Mouse (Mus musculus): ENCODE results near the gene Elovl6.

Elovl6 gene

GRCm38 (mm10) chr3:129605934-129606333 lies 73.8 kb downstream of the Elovl6 start:
- 71% methylated on average over 6 of the region's 6 CpGs for WGBS

DNA sequence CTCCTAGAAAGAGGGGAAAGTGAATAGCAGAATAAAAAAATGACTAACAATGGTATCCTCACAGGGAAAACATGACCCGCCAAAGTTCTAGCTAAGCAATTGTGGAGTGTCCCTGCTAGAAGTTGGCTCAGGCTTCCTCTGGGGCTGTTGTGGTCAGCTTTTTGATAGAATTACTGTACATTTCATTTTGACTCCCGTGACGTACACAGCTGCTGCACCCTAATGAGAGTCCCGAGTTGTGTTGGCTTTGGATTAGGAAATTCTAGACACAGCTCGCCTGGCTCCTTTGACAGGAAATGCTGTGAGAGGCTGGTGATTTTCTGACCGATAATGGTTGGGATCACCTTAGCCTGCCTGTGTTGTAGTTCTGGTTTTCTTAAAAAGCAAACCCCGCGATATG lies 79.5 kb downstream of the Elovl6 start:
- 71% methylated on average over 8 of the region's 8 CpGs for WGBS

- 40% methylated on average over 25 of the region's 25 CpGs for WGBS
These were observed 80.3 kb downstream of the Elovl6 start for GRCm38 (mm10) chr3:129612311-129613097.

- 83% methylated on average over 7 of the region's 7 CpGs for WGBS
These were observed 81.6 kb downstream of the Elovl6 start for GRCm38 (mm10) chr3:129613756-129614155.

DNA sequence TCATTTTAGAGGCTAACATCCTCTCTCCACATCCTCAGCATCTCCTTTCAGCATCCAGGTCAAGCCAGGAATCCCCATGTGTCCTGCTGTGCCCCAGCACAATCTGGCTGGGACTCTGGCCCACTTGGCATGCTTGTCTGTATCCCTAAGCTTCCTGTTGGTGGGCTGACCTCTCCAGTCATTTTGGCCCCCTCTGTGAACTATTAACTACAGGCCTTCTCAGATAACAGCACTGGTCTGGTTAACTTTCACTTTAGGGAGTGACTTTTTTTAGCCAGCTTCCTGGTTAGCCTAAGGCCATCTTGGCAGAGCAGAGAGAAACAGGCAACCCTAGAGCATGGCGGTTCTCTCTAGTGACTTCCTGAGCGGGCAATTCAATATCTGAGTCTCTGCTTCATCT lies 82.1 kb downstream of the Elovl6 start:
- 94% methylated on average over 2 of the region's 2 CpGs for WGBS

- WGBS = 37% methylated on average over 11 of the region's 11 CpGs
These were observed 85.3 kb downstream of the Elovl6 start for GRCm38 (mm10) chr3:129617450-129617849.

GRCm38 (mm10) chr3:129619194-129619775 lies 87.1 kb downstream of the Elovl6 start:
- WGBS = 87% methylated on average over 16 of the region's 16 CpGs

DNA sequence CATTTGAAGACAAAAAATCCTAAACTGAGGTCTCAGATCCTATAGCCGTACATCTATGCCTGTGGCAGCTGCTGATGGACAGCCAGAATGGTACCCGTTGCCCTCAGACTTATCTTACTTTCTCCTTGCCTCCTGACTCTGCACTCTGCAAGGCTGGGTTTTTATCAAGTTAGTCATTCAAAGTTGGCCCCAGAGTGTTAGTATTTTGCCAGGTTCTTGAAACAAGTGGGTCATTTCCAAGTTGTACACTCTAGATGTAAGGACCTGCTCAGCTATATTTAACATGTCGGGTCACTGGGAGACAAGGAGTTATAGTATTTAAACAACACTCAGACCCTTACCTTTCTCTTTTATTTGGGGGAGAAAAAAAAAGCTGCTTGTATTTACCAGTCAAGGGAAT lies 88.6 kb downstream of the Elovl6 start:
- 80% methylated on average over 3 of the region's 3 CpGs for WGBS

DNA sequence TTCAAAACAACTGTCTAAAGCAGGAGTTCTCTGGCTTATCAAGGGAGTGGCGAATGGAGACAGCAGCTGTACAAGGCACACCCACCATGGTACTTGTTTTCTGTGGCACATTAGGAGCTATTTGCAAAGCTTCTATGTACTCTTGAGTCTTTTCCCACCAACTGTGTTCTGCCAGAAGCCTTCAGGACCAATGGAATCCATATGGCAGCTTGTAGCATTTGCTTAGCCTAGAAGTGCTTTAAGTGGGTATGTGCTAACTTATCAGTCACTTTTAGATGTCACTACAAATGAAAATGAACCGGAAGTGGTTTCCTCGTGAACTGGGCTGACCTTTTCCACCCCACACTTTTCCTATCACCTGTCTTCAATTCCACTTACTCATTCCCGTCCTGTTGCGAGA lies 89.1 kb downstream of the Elovl6 start:
- WGBS = 41% methylated on average over 5 of the region's 5 CpGs

DNA sequence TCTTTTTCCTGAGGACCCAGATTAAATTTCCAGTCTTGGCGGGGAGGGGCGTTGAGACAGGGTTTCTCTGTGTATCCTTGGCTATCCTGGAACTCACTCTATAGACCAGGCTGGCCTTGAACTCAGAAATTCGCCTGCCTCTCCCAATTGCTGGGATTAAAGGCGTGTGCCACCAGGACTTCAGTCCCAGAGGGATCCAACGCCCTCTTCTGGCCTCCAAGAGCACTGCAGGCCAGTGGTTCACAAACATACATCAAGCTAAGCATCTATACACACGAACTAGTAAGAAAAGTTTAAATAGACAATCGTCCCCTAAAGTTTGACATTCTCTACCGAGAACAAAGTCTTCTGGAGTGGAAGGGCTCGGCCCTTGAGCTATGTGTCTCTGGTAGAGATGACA lies 90.0 kb downstream of the Elovl6 start:
- WGBS = 80% methylated on average over 9 of the region's 9 CpGs

DNA sequence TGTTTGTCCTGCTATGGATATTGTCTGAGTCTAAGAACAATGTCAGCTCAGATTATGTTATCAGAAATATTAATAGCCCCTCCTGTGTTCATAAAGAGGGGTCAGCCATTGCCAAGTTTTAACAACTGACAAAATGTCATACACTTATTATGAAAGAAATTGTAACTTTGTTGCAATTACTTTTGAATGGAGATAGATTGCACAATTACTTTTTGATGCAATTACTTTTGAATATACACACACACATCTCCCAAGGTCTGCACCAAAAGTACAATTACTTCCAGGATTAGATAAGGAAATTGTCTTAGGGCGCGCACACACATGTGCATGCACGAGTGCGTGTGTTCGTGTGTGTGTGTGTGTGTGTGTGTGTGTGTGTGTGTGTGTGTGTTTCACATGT lies 90.5 kb downstream of the Elovl6 start:
- 94% methylated on average over 5 of the region's 5 CpGs for WGBS

DNA sequence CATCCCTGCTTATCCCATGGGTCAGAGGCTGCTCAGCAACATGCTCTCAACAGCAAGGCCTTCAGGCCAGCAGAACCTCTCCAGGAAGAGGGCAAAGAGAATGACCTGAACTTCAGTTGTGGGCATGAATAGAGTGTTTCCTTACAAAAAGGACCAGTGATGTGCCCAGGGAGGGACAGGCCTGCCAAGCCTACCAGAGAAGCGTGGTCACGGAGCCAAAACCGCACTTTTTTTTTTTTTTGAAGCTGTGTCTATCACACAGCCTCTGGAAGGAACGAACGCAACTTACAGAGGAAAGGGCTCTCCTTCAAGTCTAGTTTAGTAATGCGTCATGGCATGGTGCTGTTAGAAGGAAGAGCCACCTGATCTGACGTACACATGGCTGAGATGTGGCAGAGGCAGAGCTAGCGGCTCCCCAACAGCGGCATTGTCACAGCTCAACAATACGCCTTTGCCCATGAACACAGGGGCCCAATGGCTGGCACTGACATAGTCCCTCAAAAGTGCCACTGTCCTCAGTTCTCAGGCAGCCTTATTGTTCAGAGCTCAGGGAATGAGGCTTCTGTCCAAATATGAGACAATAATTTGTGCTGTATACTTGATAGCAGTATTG lies 92.1 kb downstream of the Elovl6 start:
- WGBS = 75% methylated on average over 10 of the region's 10 CpGs

DNA sequence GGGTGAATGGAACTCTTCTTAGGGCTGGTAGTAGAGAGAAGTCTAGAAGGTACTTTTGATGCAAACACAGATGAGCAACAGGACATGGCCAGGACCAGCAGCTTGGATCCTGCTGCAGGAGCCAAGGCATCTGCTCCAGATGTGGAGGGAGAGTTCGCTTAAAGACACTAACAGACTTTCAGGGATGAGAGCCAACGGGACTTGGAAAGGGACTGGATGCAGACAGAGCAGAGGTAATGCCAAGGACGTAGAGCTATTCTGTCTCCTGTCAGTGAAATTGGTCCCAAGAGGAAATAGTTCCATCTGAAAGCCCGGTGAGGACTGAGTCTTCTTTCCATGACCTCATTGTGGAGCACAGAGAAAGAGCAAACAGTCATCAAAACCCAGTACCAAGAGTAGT lies 95.1 kb downstream of the Elovl6 start:
- 69% methylated on average over 4 of the region's 4 CpGs for WGBS

DNA sequence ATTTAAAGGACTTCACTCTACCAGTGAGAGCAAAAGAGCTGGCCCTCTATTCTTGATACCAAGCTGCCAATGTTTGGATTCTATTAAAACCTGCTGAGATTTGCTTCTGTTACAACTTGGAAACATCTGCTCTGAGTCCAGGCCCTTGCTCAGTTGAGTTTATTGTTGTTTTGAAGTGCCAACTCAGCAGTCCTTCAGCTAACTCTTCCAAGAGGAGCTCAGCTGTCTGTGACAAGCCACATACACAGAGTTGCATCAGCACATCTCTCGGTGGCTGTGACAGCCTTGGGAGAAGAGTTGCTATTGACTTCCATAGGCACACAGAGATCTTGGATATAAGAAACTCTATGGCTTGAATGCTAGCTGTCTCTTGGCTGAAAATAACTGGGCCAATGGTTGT lies 98.9 kb downstream of the Elovl6 start:
- 71% methylated on average over 1 of the region's 1 CpGs for whole genome bisulfite sequencing

DNA sequence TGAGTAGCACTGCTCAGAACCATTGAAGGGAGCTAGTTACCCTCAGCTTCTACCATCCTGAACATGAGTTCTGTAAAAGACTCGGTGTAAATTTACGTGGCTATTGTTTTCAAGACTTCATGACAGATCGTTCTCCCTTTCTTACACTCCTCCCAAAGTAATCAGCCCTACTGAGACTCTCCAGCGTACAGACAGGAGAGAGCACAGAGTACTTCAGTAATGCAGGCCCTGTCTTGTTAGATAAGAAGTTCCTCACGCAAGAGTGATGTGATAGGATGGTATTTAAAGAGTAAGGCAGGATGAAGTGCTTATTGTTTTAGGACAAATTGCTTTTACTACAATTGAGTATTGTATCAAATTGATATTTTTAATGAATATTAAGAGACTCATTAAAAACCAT lies 99.7 kb downstream of the Elovl6 start:
- WGBS = 94% methylated on average over 5 of the region's 5 CpGs

GRCm38 (mm10) chr3:129633518-129633917 lies 101.4 kb downstream of the Elovl6 start:
- 71% methylated on average over 8 of the region's 8 CpGs for WGBS

DNA sequence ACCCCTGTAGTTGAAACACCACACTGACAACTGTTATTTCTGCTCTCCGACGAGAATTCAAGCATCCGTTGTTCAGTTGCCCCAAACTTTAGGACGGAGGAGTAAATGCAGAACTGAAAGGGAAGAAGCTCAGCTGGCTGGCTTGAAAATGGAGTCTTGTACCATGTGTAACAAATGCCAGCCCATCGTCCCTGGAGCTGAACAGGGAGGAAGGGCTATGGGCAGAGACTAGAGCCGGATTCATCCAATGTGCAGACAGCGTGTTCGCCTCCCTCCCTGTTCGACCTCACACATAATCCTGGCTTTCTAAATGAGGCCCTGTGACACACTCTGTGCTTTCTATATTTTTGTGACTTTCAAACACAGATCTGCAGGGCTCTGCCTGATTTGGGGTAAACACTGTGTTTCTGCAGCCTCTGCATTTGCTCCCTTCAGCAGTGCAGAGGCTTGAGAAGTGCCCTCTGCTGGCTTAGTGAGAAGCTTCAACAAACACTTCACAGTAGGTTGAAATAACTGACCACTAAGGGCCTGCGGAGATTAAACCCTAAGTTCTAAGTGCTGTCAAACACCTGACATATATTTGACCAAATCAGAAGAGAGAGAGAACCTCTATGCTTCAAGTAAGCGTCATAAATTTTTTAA lies 102.2 kb downstream of the Elovl6 start:
- WGBS = 57% methylated on average over 11 of the region's 11 CpGs

- WGBS = 83% methylated on average over 6 of the region's 6 CpGs
These were observed 105.3 kb downstream of the Elovl6 start for GRCm38 (mm10) chr3:129637446-129637845.

DNA sequence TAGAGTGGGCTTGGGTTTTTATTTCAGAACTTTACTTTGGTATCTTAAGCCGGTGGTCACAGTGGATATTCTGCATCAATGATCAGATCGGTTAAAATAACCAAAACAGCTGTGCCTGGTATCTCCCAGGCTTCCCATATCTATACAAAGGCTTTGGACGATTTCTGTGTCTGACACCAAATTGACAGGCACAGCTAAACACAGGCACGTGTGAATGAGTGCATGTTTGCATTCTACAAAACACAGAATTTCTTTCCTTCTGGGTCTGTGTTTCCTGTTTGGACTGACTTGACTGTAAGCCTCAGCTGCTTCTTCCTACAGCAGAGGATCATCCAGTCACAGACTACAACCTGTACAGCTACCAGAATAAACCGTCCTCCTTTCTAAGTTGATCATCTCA lies 107.5 kb downstream of the Elovl6 start:
- 44% methylated on average over 5 of the region's 5 CpGs for WGBS

GRCm38 (mm10) chr3:129640211-129641000 lies 108.3 kb downstream of the Elovl6 start:
- 30% methylated on average over 10 of the region's 10 CpGs for WGBS

DNA sequence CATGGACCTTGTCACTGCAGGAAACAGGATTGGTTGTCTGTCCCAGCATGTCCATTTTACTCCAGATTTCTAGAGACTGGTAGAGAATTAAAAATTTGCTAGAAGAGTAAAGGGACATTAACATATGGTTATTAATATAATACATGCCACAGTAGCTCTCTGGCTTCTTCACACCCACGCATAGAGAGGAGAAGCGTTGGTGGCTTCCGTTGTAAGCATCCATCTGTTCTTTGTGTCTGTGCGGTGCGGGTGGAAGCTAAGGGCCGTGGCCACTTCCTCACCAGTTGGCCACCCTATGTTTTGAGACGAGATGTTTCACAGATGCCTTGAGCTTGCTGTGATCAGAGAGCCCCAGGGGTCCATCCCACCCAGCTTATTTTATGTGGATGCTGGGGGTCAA lies 109.5 kb downstream of the Elovl6 start:
- 46% methylated on average over 7 of the region's 7 CpGs for WGBS

DNA sequence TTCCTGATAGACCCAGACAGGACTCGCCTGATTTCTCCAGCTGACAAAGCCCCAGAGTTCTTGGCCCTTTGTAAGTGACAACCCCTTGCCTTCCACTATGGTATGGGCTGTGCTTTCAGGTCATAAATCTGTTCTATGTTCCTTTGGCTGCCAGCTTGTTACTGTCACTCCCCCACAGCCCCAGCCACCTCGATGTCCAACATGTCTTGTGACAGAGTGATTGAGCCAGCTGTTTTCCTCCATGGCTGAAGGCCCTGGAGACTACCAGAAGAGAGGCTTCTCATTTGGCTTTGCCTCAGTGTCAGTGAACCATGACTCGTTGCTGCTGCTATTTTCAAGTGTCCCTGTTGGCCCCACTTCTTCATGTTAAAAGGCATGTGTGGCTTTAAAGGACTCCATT lies 113.3 kb downstream of the Elovl6 start:
- 76% methylated on average over 3 of the region's 3 CpGs for WGBS

All from cerebral cortex, adult 2 months (tissue).